Mouse (Mus musculus): ENCODE data around the gene Eppin. TPM values are rescaled to one million over a fixed set of nuclear protein-coding genes. Genes with fewer than 3 reads are reported as not detected.

The Eppin gene
- total RNA-seq, 4 experiments from 2014 or later, result not detected

DNA sequence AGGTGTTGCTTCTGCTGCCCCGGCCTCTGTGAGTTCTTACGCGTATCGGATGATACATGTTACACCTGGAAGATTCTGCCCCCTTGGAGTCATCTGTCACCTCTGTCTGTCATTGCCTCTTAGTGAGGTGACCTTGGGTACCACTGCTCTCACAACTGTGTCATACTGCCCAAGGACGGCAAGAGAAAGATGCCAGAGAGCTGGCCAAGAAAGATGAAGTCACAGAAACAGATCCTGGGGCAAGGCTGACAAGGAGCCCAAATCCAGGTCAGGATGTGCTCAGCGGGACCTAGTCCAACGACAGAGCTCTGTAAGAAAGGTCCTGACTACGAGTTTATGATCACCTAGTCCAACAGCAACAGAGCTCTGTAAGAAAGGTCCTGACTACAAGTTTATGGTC is 33.3 kb downstream of the Eppin start:
- no peak for DNase-seq (ENCODE audit: low spot score in 2 of 2)

DNA sequence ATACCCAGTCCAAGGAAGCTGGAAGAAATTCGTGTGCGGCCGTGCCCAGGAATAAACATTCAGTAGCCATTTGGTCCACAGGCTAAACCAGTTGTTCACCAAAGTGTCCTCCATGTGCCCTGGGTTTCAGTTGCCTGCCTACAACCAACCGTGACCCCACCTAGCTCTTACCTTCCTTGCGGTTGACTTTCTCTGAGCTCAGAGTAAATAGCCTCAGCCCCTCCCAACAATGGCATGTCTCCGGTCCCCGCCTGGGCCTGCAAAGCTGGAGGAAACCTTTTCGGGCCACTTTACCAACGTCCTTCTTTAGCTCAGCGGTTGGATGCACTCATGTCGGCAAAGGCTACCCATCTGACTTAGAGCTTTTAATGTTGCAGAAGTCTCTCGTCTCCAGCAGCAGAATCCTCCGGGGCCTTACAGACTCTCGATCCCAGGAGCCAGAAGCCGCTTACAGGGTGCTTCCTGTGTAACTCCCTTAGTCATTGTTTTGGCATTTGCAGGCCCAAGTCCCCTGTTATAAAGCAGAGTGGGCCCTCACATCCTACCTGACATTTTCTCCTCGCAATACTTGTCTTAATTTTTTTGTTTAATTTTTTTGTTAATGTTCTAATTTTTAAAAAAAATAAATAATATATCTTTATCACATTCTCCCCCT is 34.3 kb downstream of the Eppin start:
- DNase-seq (ENCODE audit: low spot score in 2 of 2), result no peak

DNA sequence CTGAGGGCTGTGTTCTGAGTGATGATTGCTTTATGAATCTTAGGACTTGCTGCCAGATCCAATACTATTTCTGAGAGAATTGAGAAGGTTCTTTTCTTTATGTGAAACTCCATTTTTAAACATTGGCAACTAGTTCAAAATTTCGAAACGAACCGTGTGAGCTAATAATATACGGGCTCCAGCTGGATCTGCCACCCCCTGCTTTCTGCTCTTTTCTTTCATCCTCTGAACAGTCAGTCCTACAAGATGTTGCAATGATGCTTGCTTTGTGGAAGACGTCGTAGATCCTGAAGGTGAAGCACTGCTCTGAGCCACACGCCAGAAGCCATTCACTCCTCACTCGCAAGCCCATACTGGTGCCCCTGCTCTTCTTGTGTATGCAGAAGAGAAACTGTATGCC is 35.0 kb downstream of the Eppin start:
- DNase-seq (ENCODE audit: low spot score in 2 of 2), result peak in 1 of 2 experiments; percentile 58

DNA sequence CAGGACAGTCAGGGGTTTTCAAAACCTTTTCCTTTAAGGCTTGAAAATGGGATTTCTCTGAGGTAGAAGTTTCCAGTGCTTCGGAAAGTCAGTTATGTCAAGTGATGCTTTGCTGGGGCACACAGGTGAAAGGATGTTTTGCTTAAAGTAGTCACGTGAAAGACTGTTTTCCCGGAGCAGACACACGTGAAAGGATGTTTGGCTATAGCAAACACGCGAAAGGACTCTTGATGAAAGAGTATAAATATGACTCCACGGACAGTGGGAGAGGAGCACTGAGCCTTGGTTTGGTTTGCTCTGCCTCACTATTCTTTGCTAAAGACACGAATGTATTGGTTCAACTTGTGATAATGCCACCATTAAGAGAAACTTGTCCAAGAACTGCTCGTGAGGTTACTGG is 41.9 kb downstream of the Eppin start:
- no peak for DNase-seq (ENCODE audit: low spot score in 2 of 2)

DNA sequence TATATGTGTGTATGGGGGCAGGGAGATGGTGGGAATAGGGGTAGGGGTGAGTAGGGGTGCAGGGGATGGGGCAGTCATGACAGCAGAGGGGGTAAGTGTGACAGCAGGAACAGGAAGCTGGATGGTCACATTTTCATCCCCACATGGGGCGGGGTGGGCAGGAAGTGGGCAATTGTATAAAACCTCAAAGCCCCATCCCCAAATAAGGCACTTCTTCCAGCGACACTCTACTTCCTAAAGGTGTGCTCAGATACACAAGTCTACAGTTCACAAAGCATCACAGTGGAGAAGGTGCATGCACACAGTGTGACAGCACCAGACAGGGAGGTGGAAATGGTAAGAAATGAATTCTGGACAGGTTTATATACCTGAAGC is 42.5 kb downstream of the Eppin start:
- no peak for DNase-seq (ENCODE audit: low spot score in 2 of 2)

DNA sequence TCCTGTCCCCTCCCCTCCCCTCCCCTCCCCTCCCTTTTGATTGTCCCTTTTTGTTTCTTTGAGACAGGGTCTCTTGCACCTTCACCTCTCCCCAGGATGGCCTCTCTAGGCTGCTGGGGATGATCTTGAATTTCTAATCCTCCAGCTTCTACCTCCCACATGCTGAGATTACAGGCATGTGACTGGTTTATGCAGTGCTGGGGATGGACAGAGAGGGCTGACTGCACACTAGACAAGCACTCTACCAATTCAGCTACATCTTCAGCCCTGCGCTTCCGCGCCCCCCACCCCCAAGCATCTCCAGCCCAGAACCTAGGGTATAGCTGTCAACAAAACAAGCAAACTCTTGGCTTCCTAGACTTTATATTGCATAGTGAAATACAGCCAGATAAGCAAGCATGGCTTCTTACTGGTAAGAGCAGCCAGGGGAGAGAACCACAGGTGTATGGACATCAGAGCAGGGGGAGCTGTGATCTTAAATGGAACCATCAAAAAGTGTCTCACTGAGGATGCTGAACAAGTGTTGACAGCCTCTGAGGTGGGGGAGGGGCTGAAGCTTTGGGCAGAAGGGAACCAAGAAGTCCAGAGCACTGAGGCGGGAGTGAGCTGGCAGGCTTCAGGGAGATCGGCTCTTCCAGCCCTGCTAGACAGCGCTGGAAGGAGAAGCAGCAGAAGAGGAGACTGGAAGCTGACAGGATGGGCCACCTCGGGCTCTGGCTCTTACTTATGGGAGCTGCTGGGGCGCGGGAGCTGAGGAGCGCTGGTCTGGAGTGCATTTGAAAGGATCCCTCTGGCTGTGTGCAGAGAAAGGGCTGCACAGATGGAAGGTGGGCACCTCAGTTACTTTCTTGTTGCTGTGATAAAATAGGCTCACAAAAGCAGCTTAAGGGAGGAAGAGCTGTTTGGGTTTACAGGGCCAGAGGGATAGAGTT is 43.2 kb downstream of the Eppin start:
- peak in 1 of 2 experiments; percentile 48 for DNase-seq (ENCODE audit: low spot score in 2 of 2)

DNA sequence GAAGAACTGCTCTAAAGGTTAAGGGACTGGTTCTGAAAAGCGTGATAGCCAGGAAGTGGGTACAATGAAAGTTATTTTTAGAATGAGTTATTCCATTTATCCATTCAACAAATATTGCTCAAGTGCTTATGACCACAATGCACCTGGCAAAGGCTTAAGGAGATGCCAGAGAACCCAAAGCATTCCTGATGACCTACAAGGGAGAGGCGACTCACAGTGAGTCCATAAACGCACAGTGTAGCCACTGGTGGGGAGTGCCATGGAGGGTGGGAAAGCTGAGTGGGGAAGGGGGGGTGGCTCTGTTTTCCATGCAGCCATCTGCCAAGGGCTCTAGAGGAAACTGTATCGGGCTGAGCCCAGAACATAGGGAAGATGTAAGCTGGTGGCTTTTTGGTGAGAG is 44.1 kb downstream of the Eppin start:
- DNase-seq (ENCODE audit: low spot score in 2 of 2), result no peak

DNA sequence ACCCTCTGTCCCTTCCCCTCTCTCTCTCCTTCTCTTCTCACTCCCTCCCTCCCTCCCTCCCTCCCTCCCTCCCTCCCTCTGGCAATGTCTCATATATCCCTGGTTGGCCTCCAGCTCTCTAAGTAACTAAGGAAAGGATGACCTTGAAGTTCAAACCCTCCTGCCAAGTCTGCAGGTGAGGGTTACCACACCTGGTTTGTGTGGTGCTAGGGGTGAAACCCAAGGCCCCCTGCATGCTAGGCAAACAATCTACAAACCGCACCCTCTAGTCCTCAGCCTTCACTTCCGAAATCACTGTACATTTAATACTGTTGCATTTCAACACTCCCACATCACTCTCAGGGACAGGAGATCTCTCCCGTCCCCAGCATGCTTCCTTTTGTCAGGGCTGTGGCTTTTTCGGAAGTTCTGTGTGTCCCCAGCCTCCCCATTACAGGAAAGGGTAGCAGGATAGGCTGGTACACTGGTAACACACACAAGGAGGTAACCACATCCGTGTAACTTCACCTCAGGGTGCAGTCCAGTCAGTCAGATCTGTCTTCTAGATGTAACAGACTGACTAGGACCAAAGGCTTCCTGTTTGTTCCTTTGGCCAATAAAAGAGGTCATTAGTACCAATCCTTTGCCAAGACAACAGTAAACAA is 48.8 kb downstream of the Eppin start:
- DNase-seq (ENCODE audit: low spot score in 2 of 2), result no peak

DNA sequence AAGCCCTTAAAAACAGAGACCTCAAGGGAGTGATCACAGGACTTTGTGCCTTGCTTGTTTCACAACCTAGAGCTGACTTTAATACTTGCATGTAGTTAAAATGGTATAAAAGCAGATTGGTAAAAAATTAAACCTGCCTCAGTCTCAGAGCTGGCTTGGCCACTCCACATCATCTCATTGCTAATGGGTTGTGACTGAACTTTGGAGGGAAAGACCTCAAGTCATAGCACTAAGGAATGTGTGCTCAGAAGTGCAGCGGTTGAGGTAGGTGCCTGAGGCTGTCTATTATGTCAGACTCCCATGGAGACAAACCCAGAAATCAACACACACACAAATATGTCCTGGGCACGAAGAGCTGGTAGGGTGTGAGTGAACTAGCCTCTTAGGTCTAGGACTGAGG is 49.6 kb downstream of the Eppin start:
- no peak for DNase-seq (ENCODE audit: low spot score in 2 of 2)

DNA sequence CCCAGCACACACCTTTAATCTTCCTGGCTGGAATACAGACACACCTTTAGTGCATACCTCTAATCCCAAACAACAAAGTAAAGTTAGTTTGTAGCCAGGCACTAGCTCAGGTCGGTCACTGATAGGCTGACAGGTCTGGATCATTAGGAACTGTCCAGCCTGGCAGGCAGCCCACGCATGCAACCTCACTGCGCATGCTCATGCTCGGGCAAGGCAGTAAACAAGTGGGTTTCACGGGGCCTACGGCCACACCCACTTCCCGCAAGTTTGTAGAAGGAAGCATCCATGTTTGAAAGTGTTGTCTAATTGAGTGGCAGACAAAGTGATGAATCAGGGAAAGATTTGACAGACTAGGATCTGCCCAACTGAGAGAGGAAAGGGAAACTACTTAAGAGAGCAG is 50.8 kb downstream of the Eppin start:
- no peak for DNase-seq (ENCODE audit: low spot score in 2 of 2)

DNA sequence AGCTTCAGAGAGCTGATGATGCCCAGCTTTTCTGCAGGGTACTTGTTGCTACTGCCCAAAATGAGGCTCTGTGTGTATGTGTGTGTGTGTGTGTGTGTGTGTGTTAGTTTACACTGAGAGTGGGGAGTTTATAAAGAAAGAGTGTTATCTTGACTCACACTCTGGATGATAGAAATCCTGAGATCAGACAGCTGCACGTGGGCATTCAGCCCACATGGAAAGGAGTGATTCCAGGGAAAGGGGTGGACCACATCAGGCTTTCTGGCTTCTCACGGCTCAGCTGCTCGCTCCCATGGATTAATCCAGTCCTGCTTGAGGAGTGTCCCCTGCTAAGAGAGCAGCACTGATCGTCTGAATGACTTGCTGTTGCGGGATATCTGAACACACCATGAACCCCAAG is 51.3 kb downstream of the Eppin start:
- peak in 1 of 2 experiments; percentile 85 for DNase-seq (ENCODE audit: low spot score in 2 of 2)

DNA sequence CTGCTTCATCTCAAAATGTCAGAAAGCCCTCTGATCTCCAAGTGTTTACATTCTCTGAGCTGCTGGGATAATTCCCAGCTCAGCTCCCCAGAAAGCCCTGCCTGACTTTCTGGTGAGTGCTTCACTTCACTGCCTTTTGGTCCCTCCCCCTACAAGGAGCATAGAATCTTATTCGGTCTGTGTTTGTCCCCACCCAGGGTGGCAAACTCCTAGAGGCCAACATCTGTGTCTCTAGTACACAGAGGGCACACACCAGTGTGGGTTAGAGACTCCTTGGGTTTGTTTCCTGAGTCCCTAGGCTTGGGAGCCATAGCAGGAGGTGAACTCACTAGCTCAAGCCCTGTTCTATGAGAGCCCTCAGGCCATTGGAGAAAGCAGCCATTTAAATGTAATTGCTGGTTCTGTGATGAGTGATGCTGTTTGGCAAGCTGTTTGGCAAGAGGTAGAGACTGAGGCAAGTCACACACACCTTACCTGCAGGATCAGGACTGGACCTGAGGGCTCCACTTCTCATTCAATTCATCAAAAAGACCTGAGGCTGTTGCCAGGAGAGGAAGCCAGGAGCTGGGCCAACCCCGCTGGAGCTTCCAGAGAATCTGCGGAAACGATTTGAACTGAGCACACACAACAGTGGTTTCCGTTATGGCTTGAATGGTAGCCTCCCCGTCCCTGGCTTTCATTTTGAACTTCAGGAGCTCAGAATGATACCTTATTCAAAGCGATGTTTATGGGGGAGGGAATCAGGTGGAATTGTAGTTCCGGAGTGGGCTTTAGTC is 52.6 kb downstream of the Eppin start:
- no peak for DNase-seq (ENCODE audit: low spot score in 2 of 2)

Other genes starting within 250 kb of the Eppin start
- gene Slpi, start 204.5 kb downstream of the Eppin start, total RNA-seq (2022), result 1 to 10 TPM in 2 of 4 experiments, under 1 TPM in 1, not detected in 1; 0.62 to 1.8 (median 1.3) TPM
- gene Rbpjl, start 190.5 kb downstream of the Eppin start, total RNA-seq (2022), result under 1 TPM; 0.17 to 0.77 (median 0.31) TPM
- gene Matn4, start 188.4 kb downstream of the Eppin start, total RNA-seq (2022), result 10 to 100 TPM in 3 of 4 experiments, 1 to 10 TPM in 1; 9.9 to 12.0 (median 10.6) TPM
- 100 to 1,000 TPM in 1 of 4 experiments, 10 to 100 TPM in 3; 81.2 to 117 (median 89.0) TPM for gene Sdc4, start 149.7 kb downstream of the Eppin start, total RNA-seq (2022)
- 10 to 100 TPM; 39.4 to 46.1 (median 40.6) TPM for gene Sys1, start 136.6 kb downstream of the Eppin start, total RNA-seq (2022)
- 10 to 100 TPM in 1 of 4 experiments, 1 to 10 TPM in 3; 4.4 to 15.6 (median 6.3) TPM for gene Gm20458, start 132.6 kb downstream of the Eppin start, total RNA-seq (2022)
- gene Trp53tg5, start 119.9 kb downstream of the Eppin start, total RNA-seq (2022), result not detected
- 100 to 1,000 TPM; 140 to 155 (median 147) TPM for gene Dbndd2, start 107.5 kb downstream of the Eppin start, total RNA-seq (2022)
- 10 to 100 TPM; 84.0 to 97.2 (median 89.5) TPM for gene Pigt, start 96.1 kb downstream of the Eppin start, total RNA-seq (2022)
- 1 to 10 TPM in 2 of 4 experiments, under 1 TPM in 2; 0.98 to 1.5 (median 1.1) TPM for gene Wfdc2, start 31.2 kb downstream of the Eppin start, total RNA-seq (2022)
- gene Spint3, start 20.1 kb downstream of the Eppin start, total RNA-seq (2022), result not detected
- not detected for gene Wfdc6a, start 8.1 kb downstream of the Eppin start, total RNA-seq (2022)
- gene Wfdc6b, start 19.9 kb upstream of the Eppin start, total RNA-seq (2022), result not detected
- not detected for gene Wfdc8, start 20.0 kb upstream of the Eppin start, total RNA-seq (2022)
- not detected for gene Wfdc16, start 45.2 kb upstream of the Eppin start, total RNA-seq (2022)
- gene Wfdc10, start 62.5 kb upstream of the Eppin start, total RNA-seq (2022), result not detected
- not detected for gene Wfdc9, start 63.0 kb upstream of the Eppin start, total RNA-seq (2022)
- gene Wfdc11, start 80.5 kb upstream of the Eppin start, total RNA-seq (2022), result not detected
- not detected for gene Wfdc13, start 91.5 kb upstream of the Eppin start, total RNA-seq (2022)
- not detected for gene Spint4, start 104.9 kb upstream of the Eppin start, total RNA-seq (2022)
- gene Spint5, start 121.7 kb upstream of the Eppin start, total RNA-seq (2022), result not detected
- gene Wfdc3, start 152.3 kb upstream of the Eppin start, total RNA-seq (2022), result 1 to 10 TPM; 1.3 to 3.9 (median 2.1) TPM
- 10 to 100 TPM; 32.2 to 38.7 (median 35.5) TPM for gene Dnttip1, start 152.4 kb upstream of the Eppin start, total RNA-seq (2022)
- under 1 TPM in 2 of 4 experiments, not detected in 2; 0.50 to 0.53 TPM for gene Ube2c, start 176.3 kb upstream of the Eppin start, total RNA-seq (2022)
- 1 to 10 TPM in 3 of 4 experiments, not detected in 1; 1.7 to 5.6 (median 4.5) TPM for gene Tnnc2, start 186.4 kb upstream of the Eppin start, total RNA-seq (2022)
- 10 to 100 TPM; 46.4 to 53.8 (median 51.0) TPM for gene Snx21, start 192.2 kb upstream of the Eppin start, total RNA-seq (2022)
- gene Acot8, start 211.3 kb upstream of the Eppin start, total RNA-seq (2022), result 10 to 100 TPM; 22.0 to 27.6 (median 26.4) TPM
- 1 to 10 TPM; 7.1 to 10.0 (median 8.7) TPM for gene Zswim3, start 211.5 kb upstream of the Eppin start, total RNA-seq (2022)
- gene Zswim1, start 229.1 kb upstream of the Eppin start, total RNA-seq (2022), result 10 to 100 TPM; 20.3 to 25.7 (median 23.9) TPM
- gene Spata25, start 234.9 kb upstream of the Eppin start, total RNA-seq (2022), result 1 to 10 TPM in 2 of 4 experiments, not detected in 2; 1.0 to 1.4 TPM
- 100 to 1,000 TPM; 112 to 182 (median 135) TPM for gene Ctsa, start 239.3 kb upstream of the Eppin start, total RNA-seq (2022)
- gene Neurl2, start 239.9 kb upstream of the Eppin start, total RNA-seq (2022), result 1 to 10 TPM; 4.5 to 7.1 (median 5.5) TPM

Data from left cerebral cortex, adult 8-10 months (tissue).